Mouse (Mus musculus): ENCODE measurements around the gene Prima1. TPM values are rescaled to one million over a fixed set of nuclear protein-coding genes. Genes with fewer than 3 reads are reported as not detected.
A peak's percentile ranks its signal among the peaks of the same experiment; 100 is the strongest.

The Prima1 gene
- total RNA-seq, 1 experiment, result 0.85 TPM

DNA sequence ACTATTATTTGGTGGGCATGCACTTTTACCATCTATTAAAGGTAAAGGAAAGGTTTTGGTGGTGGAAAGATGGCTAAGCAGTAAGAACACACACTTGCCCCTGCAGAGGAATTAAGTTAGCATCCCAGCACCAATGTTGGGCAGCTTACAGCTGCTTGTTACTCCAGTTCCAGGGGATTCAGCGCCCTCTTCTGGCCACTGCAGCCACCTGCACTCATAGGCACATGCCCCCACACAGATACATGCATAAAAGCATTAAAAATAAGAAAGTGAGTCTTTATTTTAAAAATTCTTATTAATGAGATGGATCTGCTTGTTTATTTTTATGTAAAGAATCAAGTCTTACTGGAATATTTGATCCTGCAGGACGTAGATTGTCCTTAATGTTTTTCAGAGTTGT is 87.0 kb downstream of the Prima1 start:
- no peaks in the 10 kb centered on the region; a peak in 1 of 4 replicates for H3K4me1 ChIP-seq (ENCODE audit: control insufficient read depth in 2 of 2, insufficient read depth in 2 of 2, low read length in 2 of 2, poor library complexity in 1 of 2)
- no peaks in the 10 kb centered on the region for H3K36me3 ChIP-seq (ENCODE audit: control insufficient read depth, insufficient read depth, low read length, poor library complexity, severe bottlenecking)
- in situ Hi-C loops (cut with MboI; ENCODE audit: low sequenced_read_pairs in 2 of 2, unreplicated experiment in 2 of 2), result no loop called here
- H3K9ac ChIP-seq (ENCODE audit: insufficient read depth, low read depth, low read length, poor library complexity, severe bottlenecking), result no peak overlapping the region
- DNase-seq (ENCODE audit: low read depth, low spot score), result peak; percentile 20
- TF ChIP-seq ZNF384 (IDR thresholded peaks at IDR 0.05; ENCODE audit: low read depth, low read length) (no peak), CHD2 (IDR thresholded peaks at IDR 0.05; ENCODE audit: low read depth, low read length) (no peak), ZC3H11A (IDR thresholded peaks at IDR 0.05; ENCODE audit: borderline replicate concordance, low read depth, low read length) (no peak), HCFC1 (IDR thresholded peaks at IDR 0.05; ENCODE audit: borderline replicate concordance, insufficient read depth, low read length) (no peak), MAFK (IDR thresholded peaks at IDR 0.05; ENCODE audit: insufficient read depth, low read depth, low read length) (no peak)
- no peak overlapping the region for H3K4me3 ChIP-seq (ENCODE audit: insufficient read depth in 1 of 2, low read depth in 1 of 2, low read length in 2 of 2, poor library complexity in 1 of 2, severe bottlenecking in 1 of 2)
- H3K9me3 ChIP-seq (ENCODE audit: control insufficient read depth, insufficient read depth, low read depth, low read length), result no peaks in the 10 kb centered on the region
- no peak overlapping the region for H3K27ac ChIP-seq (ENCODE audit: insufficient read depth, low read depth, low read length, poor library complexity, severe bottlenecking)

DNA sequence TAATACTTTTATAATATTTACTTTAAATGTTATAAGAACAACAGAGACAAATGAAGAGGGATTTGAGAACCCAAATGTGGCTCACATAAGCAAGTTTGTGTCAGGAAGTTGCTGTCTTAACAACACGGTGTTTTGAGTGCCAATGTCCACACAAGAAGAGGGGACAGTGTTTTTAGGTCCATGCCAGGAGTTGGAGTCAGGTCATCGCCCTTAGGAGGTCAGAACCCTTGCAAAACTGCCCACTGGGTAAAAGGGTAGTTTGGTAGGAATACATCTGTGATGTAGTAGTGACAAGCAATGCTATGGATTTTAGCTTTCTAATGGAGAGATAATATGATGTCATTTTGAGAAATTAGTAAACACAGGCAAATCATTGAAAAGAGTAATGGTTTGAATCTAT is 91.7 kb downstream of the Prima1 start:
- no peaks in the 10 kb centered on the region for H3K4me1 ChIP-seq (ENCODE audit: control insufficient read depth in 2 of 2, insufficient read depth in 2 of 2, low read length in 2 of 2, poor library complexity in 1 of 2)
- no peak for TF ChIP-seq ZC3H11A (IDR thresholded peaks at IDR 0.05; ENCODE audit: borderline replicate concordance, low read depth, low read length)
- no peak for TF ChIP-seq MAFK (IDR thresholded peaks at IDR 0.05; ENCODE audit: insufficient read depth, low read depth, low read length)
- no peak for TF ChIP-seq CHD2 (IDR thresholded peaks at IDR 0.05; ENCODE audit: low read depth, low read length)
- TF ChIP-seq HCFC1 (IDR thresholded peaks at IDR 0.05; ENCODE audit: borderline replicate concordance, insufficient read depth, low read length), result no peak
- no peak for TF ChIP-seq ZNF384 (IDR thresholded peaks at IDR 0.05; ENCODE audit: low read depth, low read length)
- H3K4me3 ChIP-seq (ENCODE audit: insufficient read depth in 1 of 2, low read depth in 1 of 2, low read length in 2 of 2, poor library complexity in 1 of 2, severe bottlenecking in 1 of 2), result no peak overlapping the region
- no peaks in the 10 kb centered on the region for H3K36me3 ChIP-seq (ENCODE audit: control insufficient read depth, insufficient read depth, low read length, poor library complexity, severe bottlenecking)
- no peak overlapping the region for H3K27ac ChIP-seq (ENCODE audit: insufficient read depth, low read depth, low read length, poor library complexity, severe bottlenecking)
- no peak for DNase-seq (ENCODE audit: low read depth, low spot score)
- in situ Hi-C loops (cut with MboI; ENCODE audit: low sequenced_read_pairs in 2 of 2, unreplicated experiment in 2 of 2), result no loop called here
- H3K9me3 ChIP-seq (ENCODE audit: control insufficient read depth, insufficient read depth, low read depth, low read length), result no peaks in the 10 kb centered on the region
- H3K9ac ChIP-seq (ENCODE audit: insufficient read depth, low read depth, low read length, poor library complexity, severe bottlenecking), result no peak overlapping the region

Other genes with a start within 250 kb of the Prima1 start
- not detected in 2 replicates for gene Fam181a, start 68.8 kb upstream of the Prima1 start, total RNA-seq (2012; rRNA removed)
- gene Asb2, start 113.9 kb upstream of the Prima1 start, total RNA-seq (2012; rRNA removed), result 0.27 TPM in 1 of 2 replicates, not detected in the other
- gene Otub2, start 146.5 kb upstream of the Prima1 start, total RNA-seq (2012; rRNA removed), result 4.8 and 7.0 TPM in 2 replicates
- gene 9330161L09Rik, start 165.7 kb upstream of the Prima1 start, total RNA-seq (2012; rRNA removed), result 2.1 and 3.8 TPM in 2 replicates
- gene Ddx24, start 183.7 kb upstream of the Prima1 start, total RNA-seq (2012; rRNA removed), result 86.2 and 107 TPM in 2 replicates
- gene Ifi27, start 192.1 kb upstream of the Prima1 start, total RNA-seq (2012; rRNA removed), result 0.48 and 2.1 TPM in 2 replicates
- 0.63 and 2.1 TPM in 2 replicates for gene Ifi27l2a, start 201.5 kb upstream of the Prima1 start, total RNA-seq (2012; rRNA removed)
- gene Ifi27l2b, start 215.1 kb upstream of the Prima1 start, total RNA-seq (2012; rRNA removed), result 0.58 TPM in 1 of 2 replicates, not detected in the other